Mouse (Mus musculus) cerebellum, postnatal 36 days (tissue): Measurements from ENCODE around the gene Zdhhc7.
A peak's percentile ranks its signal among the peaks of the same experiment; 100 is the strongest.

ENCODE experiments used
- DNase-seq, 2 experiments: peaks; one replicate each; pipeline ENCODE4 v3.0.0; 2021 to 2022; ENCODE audit warnings: mixed read lengths in 2 of 2

Gene Zdhhc7

DNA sequence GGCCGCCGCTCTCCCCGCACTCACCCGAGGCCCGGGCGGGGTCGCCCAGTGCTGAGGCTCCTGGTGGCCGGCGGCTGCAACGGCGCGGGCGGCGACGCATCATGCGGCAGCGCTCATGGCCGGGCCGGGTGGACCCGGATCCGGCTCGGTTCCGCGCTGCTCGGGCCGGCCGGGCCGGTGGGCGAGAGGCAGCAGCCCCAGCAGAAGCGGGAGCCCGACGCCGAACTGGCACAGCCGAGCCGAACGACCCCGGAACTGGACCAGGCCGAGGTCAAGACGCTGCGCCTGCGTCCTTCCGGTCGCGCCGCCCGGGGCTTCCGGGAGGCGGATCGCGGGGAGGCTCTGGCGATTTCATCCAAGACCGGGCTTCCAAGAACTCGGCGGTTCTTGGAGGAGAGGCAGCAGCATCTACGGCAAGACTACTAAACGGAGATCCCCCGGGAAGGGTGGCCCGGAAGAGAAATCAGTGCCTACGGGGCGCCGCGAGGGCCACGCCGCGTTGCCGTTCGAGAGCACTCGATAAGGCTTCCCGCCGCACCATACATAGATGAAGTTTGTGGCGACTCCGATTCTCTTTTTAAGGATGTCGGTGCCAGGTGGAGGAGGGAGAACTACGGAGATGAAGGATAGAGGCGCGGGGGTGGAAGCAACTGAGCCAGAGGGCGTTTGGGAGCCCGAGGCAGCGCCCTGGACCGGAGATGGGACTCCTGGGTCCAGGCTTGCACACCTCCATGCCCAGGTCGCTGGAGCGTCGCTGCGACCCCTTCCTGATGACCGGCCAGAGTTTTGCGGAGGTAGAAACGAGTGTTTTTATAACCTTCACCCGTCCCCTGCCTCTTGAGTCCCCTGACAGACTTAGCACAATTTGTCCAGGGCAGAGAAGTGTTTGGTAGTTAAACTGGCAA, at the start of gene Zdhhc7:
Gene Zdhhc7, minus strand, starts transcription at position 415 of the 905 bp plus-strand sequence.
- peak; percentile 80 to 87 for DNase-seq

DNA sequence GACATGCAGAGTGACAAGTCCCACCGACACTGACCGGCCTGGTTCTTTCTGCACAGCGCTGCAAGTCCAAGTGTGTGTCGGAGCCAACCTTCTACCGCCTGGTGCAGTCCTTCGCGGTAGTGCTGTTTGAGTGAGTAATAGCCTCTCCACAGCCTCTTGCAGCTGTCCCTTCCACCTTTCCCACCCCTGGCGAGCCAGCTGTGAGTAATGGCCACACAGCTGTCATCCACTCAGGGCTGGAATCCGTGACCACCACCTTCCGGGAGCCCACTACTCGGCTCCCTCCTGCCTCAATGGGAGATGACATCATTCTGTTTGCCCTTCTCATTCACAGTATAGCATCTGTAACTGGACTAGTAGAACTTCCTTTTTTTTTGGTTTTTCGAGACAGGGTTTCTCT, 48.7 kb upstream of the Zdhhc7 start:
- DNase-seq: no peak

DNA sequence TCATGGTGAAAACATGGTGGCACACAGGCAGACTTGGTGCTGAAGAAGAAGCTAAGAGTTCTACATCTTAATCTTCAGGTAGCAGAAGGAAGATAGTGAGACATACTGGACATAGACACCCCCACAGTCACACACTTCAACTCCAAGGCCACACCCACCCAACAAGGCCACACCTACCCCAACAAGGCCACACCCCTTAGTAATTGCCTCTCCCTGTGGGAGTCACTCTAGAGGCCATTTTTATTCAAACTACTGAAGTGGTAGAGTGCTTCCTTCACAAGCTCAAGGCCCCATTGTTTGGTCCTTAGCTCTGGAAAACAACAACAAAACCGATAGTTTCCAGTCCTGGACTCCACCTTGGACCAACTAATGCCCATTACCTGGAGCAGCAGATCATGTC, 44.8 kb upstream of the Zdhhc7 start:
- no peak for DNase-seq

DNA sequence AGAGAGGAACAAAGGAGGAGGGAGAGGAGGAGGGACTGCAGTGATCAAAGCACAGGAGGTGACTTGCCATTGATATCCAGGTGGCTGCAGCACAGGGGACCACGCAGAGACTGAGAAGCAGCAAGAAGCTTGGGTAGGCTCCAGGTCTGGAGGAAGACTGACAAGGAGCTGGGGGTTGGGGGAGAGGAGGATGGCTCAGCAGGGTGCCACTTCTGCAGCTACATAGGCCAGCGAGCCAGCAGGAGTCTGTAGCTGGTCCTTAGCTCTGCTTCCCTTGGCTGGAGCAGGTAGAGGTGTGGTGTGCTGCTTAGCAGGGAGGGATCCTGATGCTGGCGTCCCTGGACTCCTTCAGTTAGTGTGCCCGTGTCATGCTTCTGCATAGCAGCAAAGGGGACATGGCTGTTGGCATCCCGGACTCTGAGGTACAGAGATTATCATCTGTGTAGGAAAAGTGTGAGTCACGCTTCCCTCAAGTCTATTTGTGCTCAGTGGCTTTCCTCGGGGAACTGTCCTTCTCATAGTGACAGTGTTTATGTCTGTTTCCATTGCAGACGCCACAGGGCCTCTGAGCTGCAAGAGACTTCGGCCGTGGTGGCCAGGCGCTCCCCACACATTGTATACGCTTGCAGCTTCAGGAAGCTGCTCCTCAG, 43.5 kb upstream of the Zdhhc7 start:
- DNase-seq: peak; percentile 53 to 60

DNA sequence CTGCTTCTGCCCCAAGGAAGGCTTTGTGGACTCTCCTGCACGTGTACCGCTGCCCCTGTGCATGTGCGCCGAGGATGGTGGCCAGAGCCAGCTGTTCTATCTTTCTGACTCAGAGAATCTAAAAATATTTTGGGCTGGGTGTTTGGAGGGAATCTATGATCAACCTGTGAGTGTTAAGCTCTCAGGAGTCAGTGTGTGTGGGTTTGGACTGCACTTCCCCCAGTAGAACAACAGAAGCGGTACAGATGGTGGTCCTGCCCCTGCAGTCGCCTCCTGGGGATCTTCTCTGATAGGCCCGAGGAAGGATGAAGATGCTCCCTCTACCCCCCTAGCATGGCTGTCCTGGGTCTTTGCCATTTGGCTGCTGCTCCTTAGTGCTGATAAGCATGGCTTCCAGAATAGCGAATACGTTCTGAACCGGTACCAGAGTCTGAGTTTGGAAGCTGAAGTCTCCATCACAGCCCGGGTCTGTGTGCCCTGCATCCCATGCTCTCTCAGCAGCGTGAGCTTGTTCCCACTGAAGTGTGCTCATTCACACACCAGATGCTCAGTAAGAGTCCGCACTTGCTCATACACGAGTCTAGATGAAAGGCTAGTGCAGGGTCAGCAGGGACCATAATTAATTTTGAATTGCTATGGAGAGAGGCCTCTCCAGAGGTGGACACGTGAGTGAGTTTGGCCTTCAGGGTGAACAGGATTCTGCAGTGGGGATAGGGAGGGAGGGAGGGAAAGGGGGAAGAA, 42.8 kb upstream of the Zdhhc7 start:
- DNase-seq: peak in 1 of 2 experiments; percentile 34

DNA sequence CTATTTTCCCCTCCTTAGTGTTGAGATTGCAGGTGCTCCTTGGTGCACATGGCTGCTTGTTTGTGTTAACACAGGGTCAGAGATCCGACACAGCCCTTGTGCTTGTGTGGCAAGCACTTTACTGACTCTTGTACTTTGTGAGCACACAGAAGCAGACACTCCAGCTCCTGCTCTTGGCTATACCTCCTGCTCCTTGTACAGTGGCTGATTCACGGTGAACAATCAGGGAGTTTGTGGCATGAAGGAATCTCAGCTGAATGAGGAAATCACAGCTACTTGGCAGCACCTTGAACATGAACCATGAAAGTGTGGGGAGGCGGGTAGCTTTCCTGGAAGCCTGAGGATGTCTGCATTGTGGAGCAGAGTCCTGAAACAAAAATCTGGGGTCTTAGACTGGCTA, 39.5 kb upstream of the Zdhhc7 start:
- no peak for DNase-seq

DNA sequence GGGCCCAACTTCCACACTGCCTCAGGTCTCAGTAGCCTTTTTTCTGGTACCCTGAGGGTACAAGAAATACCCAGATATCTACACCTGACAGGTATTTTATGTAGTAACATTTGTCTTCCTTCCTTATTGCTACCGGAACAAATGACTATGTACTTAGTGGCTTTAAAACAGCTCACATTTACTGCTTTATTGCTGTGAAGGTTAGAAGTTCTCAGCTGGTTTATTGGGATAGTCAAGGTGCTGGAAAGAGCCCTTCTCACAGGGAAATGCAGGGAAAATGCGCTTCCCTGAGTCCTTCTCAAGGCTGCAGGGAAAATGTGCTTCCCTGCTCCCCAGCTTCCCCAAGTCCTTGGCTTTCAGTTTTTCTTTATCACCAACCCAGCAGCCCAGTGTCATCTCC, 37.7 kb upstream of the Zdhhc7 start:
- DNase-seq: no peak

DNA sequence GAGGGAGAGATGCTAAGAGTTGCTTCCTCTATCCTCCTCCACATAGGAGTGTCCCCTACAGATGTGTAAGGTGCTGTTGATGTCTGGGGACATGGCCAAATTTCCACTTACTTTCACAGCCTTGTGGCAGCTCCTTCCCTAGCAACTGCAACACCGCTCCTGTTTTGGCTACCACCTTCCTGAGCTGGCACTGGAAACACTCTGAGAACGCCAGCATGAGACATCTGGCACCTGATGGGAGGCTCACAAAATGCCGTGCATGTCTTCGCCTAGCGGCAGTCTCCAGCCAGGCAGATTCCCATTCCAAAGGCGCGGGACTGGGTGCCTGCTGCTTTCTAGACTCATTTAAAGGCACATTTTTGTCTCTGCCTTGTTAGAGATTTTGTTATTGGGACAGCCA, 35.3 kb upstream of the Zdhhc7 start:
- DNase-seq: peak; percentile 56 to 59

DNA sequence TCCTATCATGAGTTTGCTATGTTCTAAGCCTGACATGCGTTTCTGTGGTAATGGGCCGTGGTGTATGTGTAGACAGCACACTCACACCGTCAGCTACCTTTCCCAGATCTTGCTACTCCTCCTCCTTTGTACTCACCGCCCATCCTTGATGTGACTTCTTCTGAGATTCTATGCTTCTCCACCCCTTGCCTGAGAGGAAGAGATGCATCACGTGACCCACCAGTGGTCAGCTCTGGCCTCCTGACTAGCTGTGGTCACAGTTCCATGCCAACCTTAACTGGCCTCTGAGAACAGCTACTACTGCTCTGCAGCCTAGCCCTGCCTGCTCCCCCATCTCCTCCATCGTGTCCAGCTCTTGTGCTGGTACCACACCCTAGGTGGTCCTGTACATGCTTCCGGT, 34.4 kb upstream of the Zdhhc7 start:
- DNase-seq: no peak

DNA sequence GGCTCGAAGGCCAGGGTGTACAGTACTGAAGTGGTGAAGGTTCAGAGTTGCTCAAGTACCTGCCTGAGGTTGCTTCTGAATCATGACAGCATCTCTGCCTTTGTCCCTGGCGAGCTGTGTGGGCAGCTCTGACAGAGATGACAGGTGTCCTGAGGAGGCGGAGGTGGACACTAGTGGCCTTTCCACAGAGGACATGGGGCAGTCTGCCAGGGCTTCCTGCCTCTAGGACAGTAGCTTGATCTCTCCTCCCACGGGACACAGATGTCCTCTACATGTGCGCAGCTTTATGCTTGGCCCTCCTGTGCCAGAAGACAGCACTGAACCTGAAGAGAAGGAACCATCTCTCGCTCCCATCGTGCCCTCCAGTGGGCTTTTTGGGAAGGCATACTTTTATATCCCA, 31.9 kb upstream of the Zdhhc7 start:
- peak; percentile 93 to 95 for DNase-seq

DNA sequence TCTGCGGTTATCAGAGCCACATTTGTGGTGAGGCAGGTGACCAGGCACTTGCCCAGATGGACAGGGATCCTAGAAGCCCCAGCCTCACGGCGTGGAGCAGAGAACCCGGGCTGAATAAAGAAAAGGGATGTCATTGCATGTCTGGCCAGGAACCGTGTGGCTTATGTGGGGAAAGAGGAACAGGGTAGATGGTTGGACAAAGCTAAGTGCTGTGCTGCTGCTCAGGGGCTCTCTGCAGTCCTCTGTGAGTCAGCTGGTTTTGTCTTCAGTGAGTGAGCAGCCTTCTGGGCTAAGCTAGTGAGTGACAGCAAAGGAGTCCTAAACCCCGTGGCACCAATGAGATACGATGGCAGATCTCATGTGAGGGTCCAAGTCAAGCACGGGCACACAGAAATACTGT, 29.9 kb upstream of the Zdhhc7 start:
- no peak for DNase-seq

DNA sequence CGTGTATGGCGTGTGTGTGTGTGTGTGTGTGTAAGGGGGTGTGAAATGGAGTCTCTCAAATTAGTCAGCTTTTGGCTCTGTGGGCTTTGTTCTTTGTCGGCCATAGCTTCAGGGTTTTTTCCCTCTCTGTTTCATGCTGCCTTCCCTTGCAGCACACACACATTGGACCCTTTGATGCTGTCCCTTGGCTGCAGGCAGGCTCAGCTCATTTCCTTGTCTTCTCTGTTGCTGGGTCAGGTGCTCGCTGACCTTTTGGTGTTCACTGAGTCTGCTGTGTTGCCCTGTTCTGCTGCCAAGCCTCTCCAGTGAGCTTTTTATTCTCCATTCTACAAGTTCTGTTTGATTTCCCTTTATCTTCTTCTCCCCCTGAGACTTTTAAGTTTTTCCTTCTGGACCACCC, 28.3 kb upstream of the Zdhhc7 start:
- no peak for DNase-seq

DNA sequence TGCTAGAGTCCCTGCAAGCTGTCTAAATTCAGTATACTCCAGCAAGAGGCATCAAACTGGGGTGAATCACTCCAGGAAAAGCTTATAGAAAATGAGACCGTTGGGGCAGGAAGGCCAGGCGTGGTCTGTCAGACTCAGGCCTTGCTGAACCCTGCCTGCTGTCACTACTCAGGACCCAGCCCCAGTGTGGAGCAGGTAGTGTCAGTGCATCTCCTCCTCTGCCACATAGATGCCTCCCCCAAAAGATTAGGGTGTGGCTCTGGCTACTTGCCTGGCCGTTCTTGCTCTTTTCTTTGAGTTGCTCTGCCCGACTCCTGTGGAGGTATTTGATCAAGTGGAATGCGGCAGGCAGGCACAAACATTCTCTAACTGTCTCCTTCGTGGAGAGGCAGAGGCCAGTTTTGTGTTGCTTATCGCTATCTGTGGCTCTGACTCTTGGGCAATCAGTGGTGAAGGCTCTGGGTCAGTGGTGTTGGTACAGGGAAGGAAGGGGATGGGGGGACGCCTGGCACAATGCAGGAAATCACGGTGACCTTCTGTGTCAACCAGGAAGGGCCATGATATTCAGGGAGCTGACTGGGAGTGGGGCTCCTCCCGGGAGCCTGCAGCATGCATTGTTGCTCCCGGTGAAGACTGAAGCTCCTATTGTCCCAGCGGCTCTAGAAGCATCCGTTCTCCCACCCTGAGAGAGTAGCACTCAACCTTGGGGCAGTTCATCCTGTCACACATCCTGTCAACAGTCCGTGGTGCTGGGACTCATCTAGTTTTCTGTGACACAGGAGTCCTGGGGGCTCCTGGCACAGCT, 25.3 kb upstream of the Zdhhc7 start:
- no peak for DNase-seq

DNA sequence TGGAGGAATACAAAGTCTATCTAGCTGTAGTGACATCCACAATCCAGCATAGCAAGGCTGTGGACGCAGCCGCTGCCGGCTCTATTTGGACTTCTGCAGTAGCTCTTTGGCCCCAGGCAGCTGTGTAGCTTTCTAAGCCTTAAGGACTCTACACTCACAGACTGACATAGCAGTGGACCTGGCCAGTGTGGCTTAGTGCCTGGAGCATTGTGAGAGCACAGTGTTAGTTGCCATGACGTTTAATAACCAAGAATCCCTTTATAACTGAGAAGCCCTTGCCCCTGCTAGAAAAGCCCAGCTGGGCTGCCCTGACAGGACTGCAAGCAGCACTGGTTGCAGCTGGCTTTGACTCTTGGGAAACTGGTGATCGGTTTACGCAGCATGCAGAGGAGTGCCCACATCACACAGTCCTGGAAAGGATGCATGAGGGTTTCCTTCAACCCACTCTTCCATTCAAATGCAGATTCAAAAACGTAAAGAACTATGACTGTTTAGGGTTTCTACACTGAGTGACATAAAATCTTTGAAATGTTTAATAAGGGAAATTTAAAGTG, 23.6 kb upstream of the Zdhhc7 start:
- DNase-seq: no peak

DNA sequence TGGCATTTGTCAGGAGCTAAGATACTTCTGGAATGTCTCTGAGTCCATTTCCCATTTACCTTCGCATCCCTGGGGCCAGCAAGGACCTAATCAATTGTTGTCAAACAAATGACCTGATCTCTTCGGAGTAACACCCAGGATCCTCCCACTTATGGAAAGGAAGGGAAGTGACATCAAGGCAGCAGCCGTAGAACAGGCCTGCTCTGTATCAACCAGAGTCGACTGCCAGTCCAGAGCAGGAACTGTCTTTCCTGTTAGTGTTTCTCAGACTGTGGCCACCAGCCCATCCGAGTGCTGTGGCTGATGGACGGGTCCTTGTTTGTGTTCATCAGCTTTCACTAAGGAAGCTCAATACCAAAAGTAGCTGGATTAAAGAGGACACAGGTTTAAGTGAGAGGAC, 23.0 kb upstream of the Zdhhc7 start:
- no peak for DNase-seq

DNA sequence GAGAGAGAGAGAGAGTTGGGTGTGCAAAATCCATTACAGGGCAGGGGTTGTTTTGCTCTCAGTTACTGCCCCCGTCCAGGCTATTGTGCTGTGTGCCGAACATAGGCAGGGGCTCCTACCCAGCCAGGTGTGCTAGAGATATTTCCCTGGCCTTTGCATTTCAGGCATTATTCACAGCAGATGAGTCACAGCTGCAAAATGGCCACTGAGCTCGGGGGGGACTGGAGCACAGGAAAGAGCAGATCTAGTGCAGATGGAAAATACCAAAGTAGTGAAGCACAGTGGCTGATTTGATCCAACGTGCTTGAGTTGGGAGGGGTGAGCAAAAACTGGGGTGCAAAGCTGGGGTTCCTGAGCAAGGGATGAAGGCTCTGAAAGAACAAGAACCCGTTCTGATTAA, 19.7 kb upstream of the Zdhhc7 start:
- DNase-seq: no peak

DNA sequence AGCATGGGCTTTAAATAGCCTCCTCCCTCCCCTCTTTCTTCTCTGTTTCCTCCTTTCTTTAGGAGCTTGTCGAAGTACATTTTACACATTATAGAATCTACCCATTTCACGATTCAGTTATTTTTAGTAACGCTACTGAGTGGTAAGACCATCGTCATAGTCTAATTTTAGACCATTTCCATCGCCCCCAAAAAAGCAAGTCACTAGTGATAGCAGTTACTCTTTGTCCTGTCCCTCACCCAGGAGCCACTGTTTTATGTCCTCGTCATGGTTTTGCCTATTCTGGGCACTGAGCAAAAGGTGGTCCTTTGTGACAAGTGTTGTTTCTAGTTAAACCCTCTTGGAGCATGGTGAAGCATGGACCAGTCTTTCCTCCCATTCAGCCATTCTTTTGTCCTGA, 18.6 kb upstream of the Zdhhc7 start:
- DNase-seq: no peak

DNA sequence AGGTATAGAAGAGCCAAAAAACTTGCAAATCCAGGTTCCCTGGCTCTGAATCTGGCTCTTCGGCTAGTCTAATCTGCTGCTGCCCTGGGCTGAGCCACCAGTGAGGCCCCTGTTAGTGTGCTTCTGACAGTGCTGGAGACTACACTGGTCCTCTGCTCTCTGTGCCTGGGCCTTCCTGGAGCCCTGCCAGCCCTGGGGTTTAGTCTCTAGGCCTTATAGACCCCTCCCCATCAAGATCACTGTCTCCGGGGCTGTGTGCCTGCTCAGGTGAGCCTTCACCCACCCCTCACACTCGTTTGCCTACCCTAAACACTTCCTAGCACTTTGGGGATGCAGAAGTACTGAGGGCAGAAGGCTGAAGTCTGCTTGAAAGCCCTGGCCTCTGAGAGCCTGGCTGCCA, 18.1 kb upstream of the Zdhhc7 start:
- no peak for DNase-seq

DNA sequence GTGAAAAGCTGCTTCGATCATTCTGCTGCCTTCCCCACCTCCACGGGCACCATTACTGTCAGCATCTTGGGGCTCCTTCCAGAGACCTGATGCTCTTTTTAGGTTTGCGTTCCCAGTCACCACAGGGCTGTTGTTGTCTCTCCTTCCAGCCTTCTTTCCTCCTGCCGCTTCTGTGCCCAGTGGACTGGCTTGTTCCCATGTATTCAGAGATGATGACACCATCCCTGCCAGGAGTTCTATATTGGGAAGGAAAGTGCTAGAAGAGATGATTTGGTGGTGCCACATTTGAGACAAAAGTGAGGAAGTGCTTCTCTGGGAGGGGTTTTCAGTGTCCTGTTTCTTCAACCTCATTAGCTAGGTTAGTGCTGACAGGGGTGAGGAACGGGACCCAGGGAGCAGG, 17.6 kb upstream of the Zdhhc7 start:
- no peak for DNase-seq

DNA sequence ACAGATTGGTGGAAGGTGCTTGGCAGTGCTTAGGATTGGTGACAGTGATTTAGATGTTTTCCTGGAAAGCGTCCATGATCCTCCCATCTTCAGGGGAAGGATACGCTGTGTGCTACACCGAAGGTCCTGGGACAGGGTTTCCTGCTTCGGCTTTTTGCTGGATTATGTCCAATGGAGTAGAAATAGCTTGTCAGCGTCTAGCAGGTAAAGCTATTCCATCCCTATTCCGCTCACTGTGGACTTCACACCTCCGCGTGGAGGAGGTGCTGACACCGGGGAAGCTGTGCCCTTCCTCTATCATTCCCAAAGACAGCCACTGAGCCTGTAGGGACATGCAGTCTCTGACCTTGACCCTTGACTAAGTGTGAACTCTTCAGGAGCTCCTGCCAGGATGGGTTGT, 16.9 kb upstream of the Zdhhc7 start:
- DNase-seq: no peak

DNA sequence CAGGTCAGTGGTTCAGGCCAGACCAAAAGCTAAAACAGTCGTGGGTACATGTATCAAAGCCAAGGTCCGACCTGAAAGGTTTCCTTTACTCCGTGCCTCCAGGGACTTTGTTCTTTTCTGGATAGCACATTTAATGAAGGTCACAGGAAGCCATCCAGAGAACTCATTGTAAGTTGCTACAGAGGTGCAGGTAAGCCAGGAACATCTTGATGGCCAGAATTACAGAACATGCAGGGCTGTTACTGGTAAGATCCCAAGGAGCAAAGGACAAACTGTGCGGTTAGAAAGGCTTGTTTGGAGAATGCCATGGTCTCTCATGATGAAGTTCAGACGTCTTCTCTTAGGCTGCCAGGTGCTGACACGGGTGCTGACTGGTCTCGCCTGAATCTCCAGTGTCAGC, 15.3 kb upstream of the Zdhhc7 start:
- no peak for DNase-seq

DNA sequence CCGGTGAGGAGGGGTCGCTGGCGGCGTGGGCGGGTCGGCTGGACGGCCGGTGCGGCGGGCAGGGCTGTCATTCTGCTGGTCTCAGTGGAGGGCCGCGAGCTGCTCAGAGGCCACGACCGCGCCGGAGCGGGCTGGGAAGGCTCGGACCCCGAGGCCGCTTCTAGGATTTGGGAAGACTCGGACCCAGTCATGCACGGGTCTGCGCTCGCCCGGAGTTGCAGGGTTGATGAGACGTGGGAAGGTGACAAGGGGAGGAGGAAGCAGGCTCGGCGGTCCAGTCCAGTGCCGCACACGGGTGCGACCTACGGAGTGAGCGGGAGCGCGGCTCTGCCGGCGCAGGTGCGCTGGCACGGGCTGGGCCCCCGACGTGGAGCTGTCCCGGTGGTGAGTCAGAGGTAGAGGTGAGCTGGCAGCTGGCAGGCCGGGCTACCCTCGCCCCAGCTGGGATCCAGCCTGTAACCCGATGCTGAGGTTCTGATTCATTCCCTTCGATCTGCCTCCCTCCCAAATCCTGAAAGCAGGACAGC, 13.1 kb upstream of the Zdhhc7 start:
- DNase-seq: peak; percentile 65 to 69
